In genomic region chr8:124067059-124067750, GRCm38 (mm10) we compare ENCODE assay signal across 17 mouse cellular contexts. TPM values are rescaled to one million over a fixed set of nuclear protein-coding genes. Genes with fewer than 3 reads are reported as not detected.
DNase-seq lines count a peak whose midpoint lies in the region; ATAC-seq lines count a peak whose summit lies in the region.
"Had no signal": no experiment of that assay in that cellular context is flagged by ENCODE, and none has a peak within 500 bp of the region (broad histone marks: within the 10 kb centered on the region; RNA-seq: fewer than 3 reads in every experiment).

No protein-coding gene starts in this region.

- H3K9ac ChIP-seq in heart, embryonic 14.5 days (ENCODE audit: low read length) = no peak overlapping the region
- H3K9ac ChIP-seq in limb, embryonic 13.5 days = no peak overlapping the region
- H3K9ac ChIP-seq: liver, embryonic 12.5 days; lung, embryonic 14.5 days had no signal

- no peak for ATAC-seq in heart, embryonic 14.5 days (ENCODE audit: insufficient number of reproducible peaks, insufficient read depth, low FRiP score, low read depth)
- peak; percentile 59; the same call in 1 of the 2 replicates for ATAC-seq in limb, embryonic 13.5 days (ENCODE audit: low FRiP score, low read depth)
- ATAC-seq: liver, embryonic 12.5 days had no signal

- H3K4me1 ChIP-seq in heart, embryonic 14.5 days (ENCODE audit: control insufficient read depth in 2 of 2, insufficient read depth in 2 of 2, low read length in 2 of 2) = peaks cover 14 to 15% of the 10 kb centered on the region in 2 experiments
- H3K4me1 ChIP-seq in brown adipose tissue, adult 24 weeks (ENCODE audit: control insufficient read depth, insufficient read depth, insufficient read length, low read length) = peaks cover 5% of the 10 kb centered on the region
- peaks cover 35% of the 10 kb centered on the region for H3K4me1 ChIP-seq in limb, embryonic 13.5 days
- H3K4me1 ChIP-seq: liver, embryonic 12.5 days had no signal

- no peak overlapping the region for H3K4me2 ChIP-seq in heart, embryonic 14.5 days (ENCODE audit: low read length)
- no peak overlapping the region for H3K4me2 ChIP-seq in limb, embryonic 13.5 days (replicated peaks)
- H3K4me2 ChIP-seq: liver, embryonic 12.5 days; lung, embryonic 14.5 days had no signal

- peaks cover 6% of the 10 kb centered on the region; the same call in 1 of the 2 replicates for H3K27me3 ChIP-seq in heart, embryonic 14.5 days (ENCODE audit: control insufficient read depth, insufficient read depth, low read length)
- H3K27me3 ChIP-seq in limb, embryonic 13.5 days = no peaks in the 10 kb centered on the region

- no peak overlapping the region for H3K4me3 ChIP-seq in heart, embryonic 14.5 days (ENCODE audit: control insufficient read depth in 1 of 2, insufficient read depth in 1 of 2, low read depth in 1 of 2, low read length in 2 of 2)
- no peak overlapping the region for H3K4me3 ChIP-seq in brown adipose tissue, adult 24 weeks (ENCODE audit: insufficient read depth, low read depth, low read length)
- no peak overlapping the region for H3K4me3 ChIP-seq in limb, embryonic 13.5 days
- H3K4me3 ChIP-seq: forebrain, embryonic 10.5 days; liver, embryonic 12.5 days had no signal

- no peaks in the 10 kb centered on the region for H3K9me3 ChIP-seq in heart, embryonic 14.5 days (ENCODE audit: control insufficient read depth, low read length)
- H3K9me3 ChIP-seq in limb, embryonic 13.5 days = no peaks in the 10 kb centered on the region
- H3K9me3 ChIP-seq: forebrain, embryonic 10.5 days; liver, embryonic 12.5 days had no signal

- DNase-seq in heart, adult 11 months = no peak
- DNase-seq in 416B (ENCODE audit: low read depth) = peak; percentile 11
- no peak for DNase-seq in adrenal gland, postnatal 25 days
- DNase-seq in spleen, postnatal 14 days (ENCODE audit: low spot score in 2 of 2) = no peak
- DNase-seq: adrenal gland, postnatal 14 days; cerebellum, adult 18-20 months; cerebellum, postnatal 36 days; kidney, adult 11 months; retina, postnatal 1 day; right cerebral cortex, postnatal 4 days had no signal

- no peaks in the 10 kb centered on the region for H3K36me3 ChIP-seq in heart, embryonic 14.5 days (ENCODE audit: control insufficient read depth, insufficient read depth, low read length)
- no peaks in the 10 kb centered on the region for H3K36me3 ChIP-seq in limb, embryonic 13.5 days
- H3K36me3 ChIP-seq: forebrain, embryonic 10.5 days; liver, embryonic 12.5 days had no signal

- WGBS in heart, embryonic 14.5 days = 58% methylated on average over 4 of the region's 4 CpGs
- 54% methylated on average over 4 of the region's 4 CpGs for WGBS in limb, embryonic 13.5 days

- H3K27ac ChIP-seq in heart, embryonic 14.5 days (replicated peaks in 1 of 2; ENCODE audit: control insufficient read depth in 1 of 2, insufficient read depth in 1 of 2, low read depth in 2 of 2, low read length in 2 of 2) = peak overlapping the region; percentile 30 to 44; a peak in 2 of 4 replicates
- peak overlapping the region; percentile 39 for H3K27ac ChIP-seq in brown adipose tissue, adult 24 weeks (replicated peaks; ENCODE audit: low read depth, low read length)
- peak overlapping the region; percentile 44 for H3K27ac ChIP-seq in limb, embryonic 13.5 days
- H3K27ac ChIP-seq: forebrain, embryonic 10.5 days; liver, embryonic 12.5 days; stomach, postnatal 0 days had no signal

RNA-seq across cellular contexts. Expression of gene Urb2, which starts 45.9 kb away (rescaled TPM):
- polyA plus RNA-seq in heart, embryonic 14.5 days (2014; fragmentation: Nextera tagmentation; extraction: Ambion mirVana) = 4.3 and 4.4 TPM in 2 replicates
- 1.2 and 1.5 TPM in 2 replicates for polyA plus RNA-seq in brown adipose tissue, adult 24 weeks (2012; ENCODE audit: insufficient read depth, insufficient read length, missing spikeins)
- polyA plus RNA-seq in limb, embryonic 13.5 days (2015; fragmentation: Nextera tagmentation; extraction: Ambion mirVana) = 4.5 and 5.5 TPM in 2 replicates
- 11.3 and 11.5 TPM in 2 replicates for total RNA-seq in adrenal gland, postnatal 25 days (2021)

RNA-seq across cellular contexts. Expression of gene Taf5l, which starts 46.0 kb away (rescaled TPM):
- 28.5 and 29.7 TPM in 2 replicates for polyA plus RNA-seq in heart, embryonic 14.5 days (2014; fragmentation: Nextera tagmentation; extraction: Ambion mirVana)
- polyA plus RNA-seq in brown adipose tissue, adult 24 weeks (2012; ENCODE audit: insufficient read depth, insufficient read length, missing spikeins) = 9.2 and 9.5 TPM in 2 replicates
- polyA plus RNA-seq in limb, embryonic 13.5 days (2015; fragmentation: Nextera tagmentation; extraction: Ambion mirVana) = 36.4 and 38.7 TPM in 2 replicates
- 19.7 and 19.8 TPM in 2 replicates for total RNA-seq in adrenal gland, postnatal 25 days (2021)
